In the genomic region with DNA sequence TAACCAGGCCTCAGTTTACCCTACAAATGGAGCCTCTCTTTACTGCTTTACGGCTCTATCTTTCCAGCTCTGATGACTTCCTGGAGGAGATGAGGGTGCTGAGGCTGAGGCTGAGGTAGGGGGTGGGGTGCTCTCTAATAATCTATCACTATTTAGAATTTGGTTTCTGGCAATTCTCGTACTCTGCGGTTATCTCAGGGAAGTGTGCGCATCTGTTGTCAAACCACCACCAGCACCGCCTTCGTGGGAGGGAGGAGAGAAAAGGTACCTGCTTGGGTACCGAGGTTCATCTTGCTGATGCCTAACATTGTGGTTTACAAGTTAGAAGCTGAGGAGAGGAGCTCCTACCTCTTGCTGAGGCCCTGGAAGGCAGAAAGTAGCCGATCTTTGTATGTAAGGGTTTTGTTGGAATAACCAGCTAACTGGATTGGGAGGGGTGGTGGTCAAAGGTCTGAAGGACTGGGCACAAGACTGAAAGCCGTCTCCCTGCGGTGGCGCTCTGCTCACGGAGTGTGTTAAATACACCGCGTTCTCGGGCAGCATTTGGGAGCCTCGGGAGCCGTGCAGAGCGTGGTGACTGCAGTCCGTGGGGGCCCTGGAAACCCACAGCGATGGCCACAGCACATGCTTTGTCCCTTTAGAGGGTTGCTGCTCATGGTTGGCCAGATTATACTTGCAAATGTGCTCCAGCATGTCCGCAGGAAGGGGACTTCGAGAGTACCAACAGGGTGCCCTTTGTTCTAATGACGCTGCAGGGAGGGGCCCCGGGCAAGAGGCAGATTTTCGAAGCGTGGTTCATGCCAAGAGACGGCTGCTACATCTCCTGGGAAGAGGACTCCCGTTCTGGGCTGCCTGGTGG, we compare ENCODE assay signal across 8 mouse cellular contexts.
DNase-seq lines count a peak whose midpoint lies in the region; ATAC-seq and TF ChIP-seq lines count a peak whose summit lies in the region.

No protein-coding gene starts in this region.

- no peak for TF ChIP-seq EP300 in liver, embryonic 14.5 days (IDR thresholded peaks at IDR 0.05; ENCODE audit: low read depth)

- H3K27me3 ChIP-seq in embryonic facial prominence, embryonic 15.5 days: 0 out of 2 replicates have a peak, but pooled peaks cover 2% of the 10 kb centered on the region
- peaks cover 9% of the 10 kb centered on the region for H3K27me3 ChIP-seq in liver, embryonic 14.5 days (ENCODE audit: control insufficient read depth, insufficient read depth, low read length)

- H3K27ac ChIP-seq in bone marrow macrophage, adult 2 months (ENCODE audit: insufficient read depth, low read depth, low read length): no peak overlapping the region
- 0 out of 2 replicates have a peak overlapping the region, but pooled peaks have one; percentile 49 for H3K27ac ChIP-seq in embryonic facial prominence, embryonic 15.5 days (replicated peaks)
- H3K27ac ChIP-seq in liver, embryonic 14.5 days: no peak overlapping the region

- H3K4me3 ChIP-seq in bone marrow macrophage, adult 2 months (ENCODE audit: insufficient read depth, low read length): peak overlapping the region; percentile 44
- peak overlapping the region; percentile 32 for H3K4me3 ChIP-seq in embryonic facial prominence, embryonic 15.5 days (replicated peaks)
- peak overlapping the region in 1 of 2 experiments; percentile 27; a peak in 2 of 4 replicates for H3K4me3 ChIP-seq in liver, embryonic 14.5 days (ENCODE audit: insufficient read depth in 1 of 2, low read depth in 2 of 2, low read length in 2 of 2)

- TF ChIP-seq CTCF in bone marrow macrophage, adult 2 months (IDR thresholded peaks at IDR 0.05; ENCODE audit: low read depth, low read length): no peak
- TF ChIP-seq CTCF in liver, embryonic 14.5 days (IDR thresholded peaks at IDR 0.05; ENCODE audit: low read depth): no peak

- no peaks in the 10 kb centered on the region for H3K9me3 ChIP-seq in embryonic facial prominence, embryonic 15.5 days (replicated peaks)
- H3K9me3 ChIP-seq in liver, embryonic 14.5 days (ENCODE audit: control insufficient read depth, low read length): no peaks in the 10 kb centered on the region

- peak; percentile 66 for DNase-seq in CD4-positive, CD25-positive, alpha-beta regulatory T cell, adult 2 months (ENCODE audit: low read depth, low spot score)
- peak; percentile 33 for DNase-seq in heart, postnatal 4 days
- DNase-seq in large intestine, adult 2 months (ENCODE audit: low read depth, low spot score): peak; percentile 54
- DNase-seq in liver, embryonic 14.5 days (ENCODE audit: low read depth in 3 of 3, low spot score in 3 of 3): no peak
- DNase-seq in natural killer cell, adult 2 months (ENCODE audit: low spot score in 2 of 2): peak; percentile 38 to 44
- DNase-seq in thymus, postnatal 0 days (ENCODE audit: low spot score): peak; percentile 30

- ATAC-seq in embryonic facial prominence, embryonic 15.5 days (ENCODE audit: insufficient number of reproducible peaks, low FRiP score, low TSS enrichment, low read depth): no peak
- no peak for ATAC-seq in liver, embryonic 14.5 days (ENCODE audit: insufficient read depth)

- no peaks in the 10 kb centered on the region for H3K36me3 ChIP-seq in embryonic facial prominence, embryonic 15.5 days
- H3K36me3 ChIP-seq in liver, embryonic 14.5 days (replicated peaks; ENCODE audit: control insufficient read depth, insufficient read depth, low read depth): no peaks in the 10 kb centered on the region

- no peak overlapping the region for H3K9ac ChIP-seq in embryonic facial prominence, embryonic 15.5 days
- H3K9ac ChIP-seq in liver, embryonic 14.5 days (replicated peaks): no peak overlapping the region

- no peaks in the 10 kb centered on the region for H3K4me1 ChIP-seq in bone marrow macrophage, adult 2 months (ENCODE audit: control insufficient read depth, insufficient read depth, low read length)
- H3K4me1 ChIP-seq in embryonic facial prominence, embryonic 15.5 days: peaks cover 15% of the 10 kb centered on the region
- peaks cover 0 to 4% of the 10 kb centered on the region in 2 experiments; a peak in 2 of 4 replicates for H3K4me1 ChIP-seq in liver, embryonic 14.5 days (replicated peaks; ENCODE audit: control insufficient read depth in 2 of 2, insufficient read depth in 2 of 2, low read length in 1 of 2)

- WGBS in embryonic facial prominence, embryonic 15.5 days: 9% methylated on average over 28 of the region's 28 CpGs
- 13% methylated on average over 28 of the region's 28 CpGs for WGBS in large intestine, adult 2 months
- 3% methylated on average over 28 of the region's 28 CpGs for WGBS in liver, embryonic 14.5 days (ENCODE audit: insufficient replicate concordance)

- peak overlapping the region; percentile 49 for H3K4me2 ChIP-seq in embryonic facial prominence, embryonic 15.5 days (replicated peaks)
- H3K4me2 ChIP-seq in liver, embryonic 14.5 days (ENCODE audit: low read depth): peak overlapping the region; percentile 51

- no peak for TF ChIP-seq POLR2A in bone marrow macrophage, adult 2 months (IDR thresholded peaks at IDR 0.05; ENCODE audit: borderline replicate concordance, low read depth, low read length)

Comparison
In these comparisons a context has a peak if more than half of its experiments do, and no peak if none do; other contexts are left out.
1. DNase-seq: peak in CD4-positive, CD25-positive, alpha-beta regulatory T cell, adult 2 months (single experiment), heart, postnatal 4 days (single experiment), large intestine, adult 2 months (single experiment), natural killer cell, adult 2 months (2 of 2) and thymus, postnatal 0 days (single experiment); none in liver, embryonic 14.5 days (0 of 3).